Mouse (Mus musculus) kidney, postnatal 25 days (tissue): ENCODE data around the gene 4930518I15Rik.
A peak's percentile ranks its signal among the peaks of the same experiment; 100 is the strongest.
"Not testable (repeated sequence)": the region's sequence is repeated elsewhere in the genome, so short reads cannot be mapped to it uniquely, and the experiment has no call there.

ENCODE experiments used
- DNase-seq, 2 experiments: peaks; one replicate each; pipeline ENCODE4 v3.0.0; 2021; ENCODE audit warnings: mixed read lengths in 2 of 2

4930518I15Rik gene

GRCm38 (mm10) chr2:156857835-156858234 lies at the start of gene 4930518I15Rik:
4930518I15Rik (minus strand) TSS chr2:156857946.
- no peak for DNase-seq

DNA sequence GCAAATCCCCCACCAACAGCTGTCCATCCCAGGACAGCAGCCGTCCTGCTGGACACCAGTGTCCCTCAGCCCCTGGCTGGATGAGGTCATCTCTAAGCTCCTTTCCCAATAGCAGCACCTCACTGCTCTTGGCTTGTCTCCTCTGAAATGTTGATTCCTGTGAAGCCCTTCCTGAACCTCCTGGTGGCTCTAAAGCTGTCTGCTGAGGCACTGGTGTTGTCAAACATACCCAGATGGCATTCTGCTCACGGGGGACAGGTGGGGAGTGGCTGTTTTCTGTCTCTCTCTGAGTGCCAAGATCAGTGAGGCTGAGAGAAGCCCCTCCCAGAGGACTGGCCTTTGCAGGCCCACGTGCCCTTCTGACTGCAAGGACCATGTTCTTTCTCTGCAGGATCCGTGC lies 48.2 kb upstream of the 4930518I15Rik start:
- DNase-seq = not testable (repeated sequence)

DNA sequence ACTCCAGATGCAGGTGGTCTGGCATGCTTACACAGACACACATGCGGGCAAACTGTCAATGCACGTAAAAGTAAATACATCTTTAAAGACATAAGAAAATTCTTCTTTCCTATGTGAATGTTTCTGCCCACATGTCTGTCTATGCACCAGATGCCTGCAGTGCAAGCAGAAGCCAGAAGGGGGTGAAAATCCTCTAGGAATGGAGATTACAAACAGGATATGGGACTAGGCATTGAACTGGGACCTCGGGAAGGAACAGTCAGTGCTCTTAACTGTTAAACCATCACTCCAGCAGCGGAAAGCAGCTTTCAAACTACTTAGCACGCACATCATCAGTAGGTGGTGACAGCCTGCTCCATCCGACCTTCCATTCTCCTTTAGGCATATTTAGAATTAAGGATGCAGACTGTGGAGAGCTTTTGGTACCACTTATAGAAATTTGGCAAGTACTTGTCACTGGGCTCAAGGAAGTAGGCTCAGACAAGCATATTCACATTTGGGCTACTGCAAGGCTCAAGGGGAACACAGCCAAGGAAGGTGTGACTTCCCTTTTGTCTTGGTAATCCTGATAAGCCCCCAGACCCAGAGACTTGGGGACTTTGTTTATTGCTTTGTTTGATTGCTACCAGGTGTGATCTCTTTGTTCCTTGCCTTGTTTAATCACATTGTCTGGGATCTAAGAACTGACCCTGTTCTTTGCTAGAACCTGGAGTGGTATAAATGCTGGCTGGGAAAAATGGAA lies 47.4 kb upstream of the 4930518I15Rik start:
- peak; percentile 64 to 81 for DNase-seq

DNA sequence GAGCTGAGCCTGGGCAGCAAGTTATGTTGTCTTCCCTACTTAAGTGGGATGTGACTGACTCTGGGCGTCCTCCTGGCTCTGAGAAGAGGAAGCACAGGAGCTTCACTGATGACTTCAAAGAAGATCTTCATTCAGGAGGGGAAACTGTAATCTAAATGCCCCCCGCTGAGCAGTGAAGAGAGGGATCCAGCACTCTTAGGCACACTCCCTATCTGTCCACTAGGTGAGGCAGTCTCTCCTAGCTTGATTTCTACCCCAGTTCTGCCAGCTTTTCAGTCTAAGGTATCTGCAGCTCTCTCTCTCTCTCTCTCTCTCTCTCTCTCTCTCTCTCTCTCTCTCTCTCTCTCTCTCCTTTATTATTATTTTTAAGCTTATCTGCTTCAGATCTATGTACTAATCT lies 45.6 kb upstream of the 4930518I15Rik start:
- DNase-seq = no peak

- not testable (repeated sequence) for DNase-seq
These were observed 44.7 kb upstream of the 4930518I15Rik start for GRCm38 (mm10) chr2:156902411-156902810.

DNA sequence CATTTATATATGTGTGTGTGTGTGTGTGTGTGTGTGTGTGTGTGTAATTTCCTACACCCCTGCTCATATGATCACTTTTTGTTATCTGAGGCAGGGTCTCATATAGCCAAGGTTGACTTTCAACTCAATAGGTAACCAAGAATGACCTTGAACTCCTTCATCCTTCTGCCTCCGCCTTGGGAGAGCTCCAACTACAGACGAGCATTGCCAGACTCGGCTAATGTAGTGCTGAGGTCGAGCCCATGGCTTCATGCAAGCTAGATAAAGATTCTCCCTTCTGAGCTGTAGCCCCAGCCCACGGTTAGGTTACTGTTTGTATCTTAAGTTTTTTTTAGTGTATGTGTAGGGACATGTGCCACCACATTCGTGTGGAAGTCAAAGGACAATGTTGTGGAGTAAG lies 44.1 kb upstream of the 4930518I15Rik start:
- DNase-seq = no peak

GRCm38 (mm10) chr2:156901344-156901743 lies 43.6 kb upstream of the 4930518I15Rik start:
- DNase-seq = no peak

DNA sequence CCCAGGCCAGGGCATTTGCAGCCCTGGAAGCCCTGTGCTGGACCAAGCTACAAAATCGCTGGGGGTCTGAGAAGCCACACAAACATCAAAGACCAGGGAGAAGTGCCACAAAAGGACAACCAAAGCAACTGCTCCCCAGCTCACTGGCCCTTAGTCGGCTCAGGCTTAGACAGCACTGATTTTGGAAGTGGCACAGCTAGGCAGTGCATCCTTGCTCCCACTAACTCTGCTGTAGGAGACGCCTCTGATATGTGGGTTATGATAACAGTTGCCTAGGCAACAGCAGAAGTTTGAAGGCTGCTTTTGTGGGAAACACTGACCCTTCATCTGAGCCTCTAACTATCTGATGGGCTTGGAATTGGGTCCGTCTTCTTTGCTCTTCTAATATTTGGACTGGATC lies 41.4 kb upstream of the 4930518I15Rik start:
- no peak for DNase-seq

GRCm38 (mm10) chr2:156898374-156898773 lies 40.6 kb upstream of the 4930518I15Rik start:
- no peak for DNase-seq

- DNase-seq = no peak
These were observed 39.3 kb upstream of the 4930518I15Rik start for GRCm38 (mm10) chr2:156897034-156897433.

DNA sequence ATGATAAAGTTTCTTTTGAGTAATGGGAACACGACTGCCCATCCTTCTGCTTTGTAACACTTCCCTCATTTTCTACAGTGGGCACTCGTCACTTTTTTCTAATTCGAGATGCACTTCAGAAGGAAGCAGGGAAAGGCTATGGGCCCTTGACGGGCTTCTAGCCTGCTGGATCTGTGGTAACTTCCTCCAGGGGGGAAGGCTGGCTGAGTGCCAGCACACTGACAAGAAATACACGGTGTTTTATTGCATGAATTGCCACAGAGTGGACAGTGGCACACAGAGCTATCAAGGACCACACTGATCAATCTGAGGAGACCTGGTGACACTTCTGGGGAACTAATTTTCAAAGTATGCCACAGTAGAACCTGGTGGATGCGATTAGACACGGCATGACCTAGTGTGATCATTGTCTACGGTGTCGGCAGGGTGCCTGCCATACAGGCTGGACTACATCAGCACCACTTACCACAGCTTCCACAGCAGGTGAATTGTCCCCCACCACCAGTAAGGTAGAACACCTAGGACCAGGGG lies 38.7 kb upstream of the 4930518I15Rik start:
- no peak for DNase-seq

DNA sequence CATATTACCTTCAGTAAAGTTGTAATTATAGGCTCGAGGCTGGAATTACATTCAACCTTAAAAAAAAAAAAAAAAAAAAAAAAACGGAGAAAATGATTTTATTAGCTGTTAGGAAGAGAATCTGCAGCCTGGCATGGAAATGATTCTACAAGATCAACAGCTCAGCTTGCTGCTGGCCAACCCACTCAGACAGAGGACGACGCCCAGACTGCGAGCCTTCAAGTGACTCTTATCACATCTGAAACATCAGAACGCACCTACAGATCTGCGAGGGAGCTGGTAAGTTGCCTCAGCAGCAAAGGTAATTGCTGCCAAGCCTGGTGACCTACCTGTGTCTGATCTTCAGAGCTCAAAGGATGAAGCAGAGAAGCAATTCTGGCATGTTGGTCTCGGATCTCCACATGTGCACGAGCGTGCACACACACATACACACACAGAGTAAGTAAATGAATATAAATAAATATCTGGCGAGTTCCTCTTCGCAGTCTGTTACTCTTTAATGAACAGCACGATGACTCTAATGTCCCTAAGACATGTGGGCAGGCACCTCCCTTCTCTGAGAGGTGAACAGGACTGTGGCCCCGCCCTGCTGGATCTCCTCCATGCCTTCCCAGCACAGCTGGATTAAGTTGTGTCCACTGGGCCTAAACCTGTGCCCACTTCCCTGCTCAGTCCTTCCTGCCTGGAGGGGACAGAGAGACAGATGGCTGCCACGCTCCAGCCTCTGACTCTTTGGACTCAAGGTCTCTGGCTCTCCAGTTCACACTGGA lies 36.9 kb upstream of the 4930518I15Rik start:
- peak; percentile 25 to 49 for DNase-seq

- no peak for DNase-seq
These were observed 35.1 kb upstream of the 4930518I15Rik start for GRCm38 (mm10) chr2:156892821-156893220.

DNA sequence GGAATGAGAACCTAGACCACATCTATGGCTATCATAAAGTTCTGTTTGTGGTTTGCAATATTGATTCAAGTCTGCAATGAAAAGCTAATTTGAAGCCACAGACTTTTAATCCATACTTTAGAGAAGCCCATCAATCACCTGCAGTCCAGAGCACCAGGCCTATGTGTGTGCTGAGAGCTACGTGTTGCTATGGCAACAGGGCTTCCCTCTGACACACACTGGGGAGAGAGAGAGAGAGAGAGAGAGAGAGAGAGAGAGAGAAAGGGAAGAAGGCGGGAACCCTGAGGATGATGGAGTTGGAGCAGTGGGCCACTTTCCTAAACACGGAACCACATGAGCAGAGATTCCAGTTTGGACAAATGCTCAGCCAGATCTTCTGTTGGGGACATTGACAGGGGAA lies 34.5 kb upstream of the 4930518I15Rik start:
- no peak for DNase-seq

GRCm38 (mm10) chr2:156888490-156888889 lies 30.7 kb upstream of the 4930518I15Rik start:
- no peak for DNase-seq

DNA sequence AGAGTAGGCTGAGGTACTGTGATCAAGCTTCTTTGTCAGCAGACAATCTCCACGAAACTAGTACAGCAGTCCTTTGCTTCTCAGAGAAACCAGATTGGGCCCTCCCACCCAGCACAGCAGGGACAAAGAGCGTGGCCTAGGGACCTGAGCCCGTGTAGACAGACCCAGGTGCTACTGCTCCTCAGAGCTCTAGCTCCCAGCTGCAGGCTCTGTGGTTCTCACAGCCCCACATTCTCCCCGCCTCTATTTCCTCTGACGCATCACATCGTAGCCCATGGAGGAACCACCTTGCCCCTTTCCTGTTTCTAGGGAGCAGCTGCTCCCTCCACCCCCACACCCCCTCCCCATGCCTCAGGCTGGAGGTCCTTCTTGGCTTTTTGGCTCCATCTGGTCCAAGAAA lies 29.3 kb upstream of the 4930518I15Rik start, which contains the start of gene Sla2:
Gene Sla2 (minus strand): TSS at position 176 of the 400 bp plus-strand sequence.
- no peak for DNase-seq

DNA sequence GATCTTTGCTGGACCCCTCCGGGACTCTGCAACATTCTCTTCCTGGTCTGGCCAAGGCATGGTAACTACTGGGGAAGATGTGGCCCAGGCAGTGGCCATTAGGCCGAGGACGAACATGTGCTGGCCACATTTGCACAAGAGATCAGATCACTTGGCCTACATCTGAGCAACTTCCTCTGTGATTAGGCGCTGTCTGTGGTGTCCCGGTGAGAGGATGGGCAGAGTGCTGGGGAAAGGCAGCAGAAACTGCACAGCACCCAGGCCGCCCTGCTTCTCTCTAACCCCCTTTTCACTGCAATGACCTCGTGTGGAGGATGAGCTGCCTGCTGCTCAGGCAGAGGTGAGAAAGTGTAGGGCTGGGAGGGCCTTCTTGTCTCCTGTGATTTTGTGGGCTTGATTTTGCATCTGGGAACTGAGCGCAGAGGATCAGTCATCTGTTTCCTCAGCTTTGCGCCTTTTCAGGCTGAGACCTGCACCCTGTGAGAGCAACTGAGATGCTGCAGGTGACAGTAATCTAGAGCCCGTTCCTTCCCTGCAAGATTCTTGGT lies 28.4 kb upstream of the 4930518I15Rik start:
- DNase-seq = no peak

GRCm38 (mm10) chr2:156885666-156886065 lies 27.9 kb upstream of the 4930518I15Rik start:
- DNase-seq = not testable (repeated sequence)

DNA sequence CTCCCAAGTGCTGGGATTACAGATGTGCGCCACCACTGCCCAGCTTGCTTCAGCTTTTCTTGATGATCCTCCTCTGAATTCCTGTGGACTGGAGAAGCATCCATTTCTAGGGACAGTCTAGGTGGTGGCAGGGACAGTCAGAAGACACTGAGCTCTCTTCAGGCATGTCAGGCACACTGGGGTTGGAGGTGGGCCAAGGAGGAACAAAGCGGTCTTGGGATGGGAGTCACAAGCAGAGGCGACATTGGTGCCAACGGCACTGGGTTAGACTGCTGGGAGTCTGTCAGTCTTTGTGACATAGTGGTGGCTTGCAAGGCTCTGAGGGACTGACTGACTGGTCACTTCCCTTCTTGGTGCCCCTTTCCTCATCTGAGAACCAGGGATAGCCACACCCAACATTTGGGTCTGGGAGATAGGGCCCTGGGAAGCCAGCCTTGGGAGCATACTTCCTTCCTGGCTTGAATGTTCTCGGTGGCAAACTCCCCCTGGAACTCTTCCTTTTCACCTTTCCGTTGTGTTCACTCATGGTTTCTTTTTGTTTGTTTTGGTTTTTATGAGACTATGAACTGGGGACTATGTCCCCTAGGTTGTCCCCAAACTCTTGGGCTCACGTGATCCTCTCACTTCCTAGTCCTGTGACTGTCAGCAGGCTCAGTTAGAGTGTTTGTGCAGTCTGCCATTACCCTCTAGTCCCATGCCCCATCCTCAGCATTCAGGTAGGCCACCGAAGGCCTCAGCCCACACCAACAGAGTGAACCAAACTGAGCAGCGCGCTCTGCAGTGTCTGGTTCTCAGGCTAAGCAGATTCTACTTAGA lies 26.9 kb upstream of the 4930518I15Rik start:
- DNase-seq = no peak

DNA sequence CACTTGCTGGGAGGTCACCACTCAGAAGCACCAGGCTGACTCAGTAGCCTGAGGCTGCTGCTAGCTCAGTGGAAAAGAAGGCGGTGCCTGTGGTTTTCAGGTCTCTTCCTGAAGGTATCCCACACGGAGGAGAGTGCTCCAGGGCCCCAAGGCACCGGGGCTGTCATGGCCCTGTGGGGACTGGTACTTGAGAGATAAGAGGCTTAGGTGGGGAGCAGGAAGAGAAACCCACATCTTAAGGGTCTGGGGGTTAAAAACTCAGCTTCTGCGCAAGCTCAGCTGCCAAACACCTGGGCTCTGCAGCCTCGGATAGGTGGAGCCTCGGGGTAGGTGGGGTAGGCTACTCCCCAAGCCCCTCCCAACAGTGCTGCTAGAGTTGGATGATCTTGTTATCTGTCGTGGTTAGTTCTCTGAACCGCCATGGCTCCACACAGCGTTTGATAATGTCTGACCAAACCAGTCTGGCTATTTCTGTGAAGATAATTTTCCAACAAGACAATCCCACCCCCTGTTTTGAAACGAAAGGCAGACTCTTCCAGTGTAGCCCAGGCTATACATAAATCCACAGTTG lies 24.8 kb upstream of the 4930518I15Rik start:
- no peak for DNase-seq

DNA sequence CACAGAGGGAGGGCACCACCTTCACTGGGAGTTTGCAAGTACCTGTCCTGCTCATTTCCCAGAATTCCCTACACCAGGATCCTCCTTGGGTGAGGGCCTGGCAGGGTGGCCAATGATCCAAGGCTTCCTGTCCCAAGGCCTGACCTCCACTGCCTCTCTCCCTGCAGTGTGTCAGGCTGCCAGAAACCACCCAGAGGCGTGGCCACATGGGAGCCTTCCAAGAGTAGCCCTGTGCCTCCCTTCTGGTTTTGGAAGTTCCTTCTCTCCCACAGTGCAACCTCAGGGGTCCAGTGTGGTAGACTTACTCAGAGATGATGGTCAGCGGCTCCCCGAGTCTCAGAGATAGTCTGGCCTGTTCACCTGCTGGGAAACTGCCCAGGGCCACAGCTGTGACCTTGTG lies 21.8 kb upstream of the 4930518I15Rik start:
- DNase-seq = no peak

DNA sequence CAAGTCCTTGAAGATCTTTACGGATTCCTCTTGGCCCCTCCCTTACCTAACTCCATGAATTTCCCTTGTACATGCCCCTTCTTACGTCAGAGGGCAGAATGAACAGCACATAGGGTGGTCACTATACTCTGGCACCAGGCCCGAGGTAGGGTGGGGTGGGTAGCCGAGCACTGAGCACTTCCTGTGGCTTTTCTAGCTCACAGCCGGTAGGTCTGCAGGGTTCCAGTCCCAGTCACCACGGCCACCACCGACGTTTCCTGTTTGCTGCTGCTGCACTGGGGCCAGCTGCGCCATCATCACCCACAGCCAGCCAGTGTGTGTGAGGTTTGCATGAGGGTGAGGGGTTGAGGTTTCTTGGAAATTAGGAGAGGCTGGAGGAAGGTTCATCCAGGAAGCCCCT lies 20.0 kb upstream of the 4930518I15Rik start:
- peak in 1 of 2 experiments; percentile 56 for DNase-seq
